Mouse (Mus musculus) stomach, postnatal 0 days (tissue): Measurements from ENCODE around the gene Cog4.
"Not testable (repeated sequence)": the region's sequence is repeated elsewhere in the genome, so short reads cannot be mapped to it uniquely, and the experiment has no call there.

Source experiments
- CTCF ChIP-seq: IDR thresholded peaks from 2 replicates; pipeline ENCODE4 v1.5.1; 2016; ENCODE audit warnings: antibody characterized with exemption, low read depth, mild to moderate bottlenecking, moderate library complexity
- EP300 ChIP-seq: optimal IDR thresholded peaks from 2 replicates; pipeline ENCODE3; 2016; ENCODE audit warnings: antibody characterized with exemption

DNA sequence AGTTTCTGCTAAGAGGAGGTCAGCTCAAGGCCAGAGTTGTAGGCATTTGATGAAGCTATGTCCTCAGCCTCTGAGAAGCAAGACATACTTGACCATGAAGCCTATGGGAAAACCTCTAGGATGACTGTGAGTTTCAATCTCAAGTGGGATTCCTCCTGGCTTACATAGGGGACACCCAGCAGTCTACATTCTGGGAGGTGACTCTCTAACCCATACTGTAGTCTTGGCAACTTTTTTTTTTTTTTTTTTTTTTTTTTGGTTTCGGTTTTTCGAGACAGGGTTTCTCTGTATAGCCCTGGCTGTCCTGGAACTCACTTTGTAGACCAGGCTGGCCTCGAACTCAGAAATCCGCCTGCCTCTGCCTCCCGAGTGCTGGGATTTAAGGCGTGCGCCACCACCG is 83.3 kb downstream of the Cog4 start:
- TF ChIP-seq CTCF, EP300: not testable (repeated sequence)
